Mouse (Mus musculus): Measurements from ENCODE around the gene Acvr1b. TPM values are rescaled to one million over a fixed set of nuclear protein-coding genes. Genes with fewer than 3 reads are reported as not detected.

Gene Acvr1b
- polyA plus RNA-seq, 1 experiment: 5.3 TPM

DNA sequence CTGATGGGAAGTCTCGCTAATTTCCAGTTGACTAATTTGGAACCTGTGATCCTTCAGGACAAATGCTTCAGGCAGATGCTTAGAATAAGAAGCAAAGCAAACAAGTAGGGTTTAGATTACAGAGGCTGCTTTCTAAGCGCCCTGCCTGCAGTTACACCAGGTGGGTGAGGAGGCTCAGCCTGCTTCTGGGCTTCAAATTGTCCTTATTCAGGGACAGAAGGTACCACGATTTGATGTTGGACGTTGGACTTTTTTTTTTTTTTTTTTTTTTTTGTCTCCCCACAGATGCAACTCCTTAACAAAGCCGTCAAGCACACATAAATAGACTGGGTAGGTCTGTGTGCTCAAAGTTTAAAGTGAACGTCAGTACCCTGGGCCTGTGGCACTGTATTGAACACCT, 25.3 kb upstream of the Acvr1b start:
- H3K4me2 ChIP-seq (ENCODE audit: low read depth): no peak overlapping the region
- no peak overlapping the region for H3K4me3 ChIP-seq
- peaks cover 10% of the 10 kb centered on the region for H3K27me3 ChIP-seq (ENCODE audit: control insufficient read depth, insufficient read depth, insufficient read length)
- H3ac ChIP-seq (ENCODE audit: control insufficient read depth, insufficient read length): no peak overlapping the region
- TF ChIP-seq POLR2AphosphoS2 (IDR thresholded peaks at IDR 0.05; ENCODE audit: insufficient read length, low read depth): no peak
- no peak for TF ChIP-seq SRF (IDR thresholded peaks at IDR 0.05; ENCODE audit: control insufficient read depth, insufficient read length, low read depth)
- TF ChIP-seq USF1 (IDR thresholded peaks at IDR 0.05; ENCODE audit: low read depth): no peak
- no peak for TF ChIP-seq POLR2A (IDR thresholded peaks at IDR 0.05; ENCODE audit: insufficient read length, low read depth)
- TF ChIP-seq MYOD1 (IDR thresholded peaks at IDR 0.05; ENCODE audit: control insufficient read depth in 1 of 3, insufficient read length in 2 of 3, low read depth in 2 of 3): no peak
- TF ChIP-seq E2F4 (IDR thresholded peaks at IDR 0.05; ENCODE audit: insufficient read depth): no peak
- no peak for TF ChIP-seq TCF12 (IDR thresholded peaks at IDR 0.05; ENCODE audit: insufficient read depth, poor library complexity, severe bottlenecking)
- TF ChIP-seq TCF3 (IDR thresholded peaks at IDR 0.05; ENCODE audit: insufficient read length, low read depth): no peak
- no peak for TF ChIP-seq CEBPB (IDR thresholded peaks at IDR 0.05; ENCODE audit: insufficient read depth, poor library complexity, severe bottlenecking)
- no peak for TF ChIP-seq REST (IDR thresholded peaks at IDR 0.05; ENCODE audit: insufficient read depth, insufficient read length)
- TF ChIP-seq MAX (IDR thresholded peaks at IDR 0.05; ENCODE audit: low read depth): no peak
- TF ChIP-seq MYOG (IDR thresholded peaks at IDR 0.05; ENCODE audit: control insufficient read depth in 1 of 3, insufficient read depth in 1 of 3, insufficient read length in 2 of 3, low read depth in 2 of 3): no peak
- no peaks in the 10 kb centered on the region for H3K36me3 ChIP-seq (ENCODE audit: control insufficient read depth, insufficient read depth)
- H3K79me2 ChIP-seq (ENCODE audit: control insufficient read depth, insufficient read depth): no peaks in the 10 kb centered on the region

DNA sequence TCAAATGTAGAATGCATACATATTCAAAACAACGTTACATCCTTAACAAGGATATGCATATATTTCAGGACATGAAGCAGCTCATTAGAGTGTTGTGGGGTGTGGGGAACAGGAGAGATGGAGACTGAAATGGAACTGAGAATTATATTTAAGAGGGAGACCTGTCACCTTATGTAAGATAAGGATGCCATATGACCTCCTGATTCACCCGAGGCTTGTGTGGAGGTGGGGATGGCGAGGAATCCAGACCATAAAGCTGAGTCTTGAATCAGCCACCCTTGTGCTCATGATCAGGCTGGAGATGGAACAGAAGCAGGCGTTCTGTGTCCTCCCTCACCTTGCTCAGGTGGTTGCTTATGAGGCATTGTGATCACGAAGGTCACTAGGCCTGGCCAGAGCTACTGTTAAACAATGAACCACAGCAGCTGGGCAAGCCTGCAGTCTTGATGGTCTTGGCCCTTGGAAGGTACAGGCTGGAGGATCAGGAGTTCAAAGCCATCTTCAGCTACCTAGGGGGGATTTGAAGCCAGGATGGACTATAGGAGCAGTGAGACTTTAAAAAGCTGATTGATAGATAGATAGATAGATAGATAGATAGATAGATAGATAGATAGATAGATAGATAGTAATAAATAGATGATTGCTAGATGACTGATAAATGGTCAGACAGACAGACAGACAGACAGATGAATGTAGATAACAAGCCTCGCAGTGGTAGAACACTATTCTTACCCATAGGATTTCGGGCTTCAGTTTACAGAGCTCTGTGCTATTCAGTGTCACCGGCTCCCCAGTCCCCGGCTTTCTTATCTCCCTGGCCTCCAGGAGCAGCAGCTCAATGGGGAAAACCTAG, 22.2 kb upstream of the Acvr1b start:
- no peak overlapping the region for H3ac ChIP-seq (ENCODE audit: control insufficient read depth, insufficient read length)
- peaks cover 26% of the 10 kb centered on the region for H3K27me3 ChIP-seq (ENCODE audit: control insufficient read depth, insufficient read depth, insufficient read length)
- H3K4me3 ChIP-seq: no peak overlapping the region
- H3K36me3 ChIP-seq (ENCODE audit: control insufficient read depth, insufficient read depth): no peaks in the 10 kb centered on the region
- no peaks in the 10 kb centered on the region for H3K79me2 ChIP-seq (ENCODE audit: control insufficient read depth, insufficient read depth)
- H3K4me2 ChIP-seq (ENCODE audit: low read depth): no peak overlapping the region
- TF ChIP-seq REST (IDR thresholded peaks at IDR 0.05; ENCODE audit: insufficient read depth, insufficient read length) (no peak), USF1 (IDR thresholded peaks at IDR 0.05; ENCODE audit: low read depth) (no peak), CEBPB (IDR thresholded peaks at IDR 0.05; ENCODE audit: insufficient read depth, poor library complexity, severe bottlenecking) (no peak), E2F4 (IDR thresholded peaks at IDR 0.05; ENCODE audit: insufficient read depth) (no peak), MYOG (IDR thresholded peaks at IDR 0.05; ENCODE audit: control insufficient read depth in 1 of 3, insufficient read depth in 1 of 3, insufficient read length in 2 of 3, low read depth in 2 of 3) (no peak), SRF (IDR thresholded peaks at IDR 0.05; ENCODE audit: control insufficient read depth, insufficient read length, low read depth) (no peak), TCF12 (IDR thresholded peaks at IDR 0.05; ENCODE audit: insufficient read depth, poor library complexity, severe bottlenecking) (no peak), TCF3 (IDR thresholded peaks at IDR 0.05; ENCODE audit: insufficient read length, low read depth) (no peak), POLR2A (IDR thresholded peaks at IDR 0.05; ENCODE audit: insufficient read length, low read depth) (no peak), MAX (IDR thresholded peaks at IDR 0.05; ENCODE audit: low read depth) (no peak), POLR2AphosphoS2 (IDR thresholded peaks at IDR 0.05; ENCODE audit: insufficient read length, low read depth) (no peak), MYOD1 (IDR thresholded peaks at IDR 0.05; ENCODE audit: control insufficient read depth in 1 of 3, insufficient read length in 2 of 3, low read depth in 2 of 3) (no peak)

GRCm38 (mm10) chr15:101154700-101155616, 18.9 kb upstream of the Acvr1b start:
- Histone ChIP-seq H3ac (ENCODE audit: control insufficient read depth, insufficient read length) (no peak overlapping the region), H3K36me3 (ENCODE audit: control insufficient read depth, insufficient read depth) (no peaks in the 10 kb centered on the region), H3K4me2 (ENCODE audit: low read depth) (no peak overlapping the region), H3K27me3 (ENCODE audit: control insufficient read depth, insufficient read depth, insufficient read length) (peaks cover 32% of the 10 kb centered on the region), H3K79me2 (ENCODE audit: control insufficient read depth, insufficient read depth) (no peaks in the 10 kb centered on the region), H3K4me3 (no peak overlapping the region)
- no peak for TF ChIP-seq TCF12 (IDR thresholded peaks at IDR 0.05; ENCODE audit: insufficient read depth, poor library complexity, severe bottlenecking)
- no peak for TF ChIP-seq SRF (IDR thresholded peaks at IDR 0.05; ENCODE audit: control insufficient read depth, insufficient read length, low read depth)
- no peak for TF ChIP-seq MYOG (IDR thresholded peaks at IDR 0.05; ENCODE audit: control insufficient read depth in 1 of 3, insufficient read depth in 1 of 3, insufficient read length in 2 of 3, low read depth in 2 of 3)
- no peak for TF ChIP-seq MAX (IDR thresholded peaks at IDR 0.05; ENCODE audit: low read depth)

- peaks cover 44% of the 10 kb centered on the region for H3K27me3 ChIP-seq (ENCODE audit: control insufficient read depth, insufficient read depth, insufficient read length)
- H3K79me2 ChIP-seq (ENCODE audit: control insufficient read depth, insufficient read depth): no peaks in the 10 kb centered on the region
- no peaks in the 10 kb centered on the region for H3K36me3 ChIP-seq (ENCODE audit: control insufficient read depth, insufficient read depth)
- TF ChIP-seq E2F4 (IDR thresholded peaks at IDR 0.05; ENCODE audit: insufficient read depth): no peak
- TF ChIP-seq POLR2A (IDR thresholded peaks at IDR 0.05; ENCODE audit: insufficient read length, low read depth): no peak
- no peak for TF ChIP-seq TCF3 (IDR thresholded peaks at IDR 0.05; ENCODE audit: insufficient read length, low read depth)
- TF ChIP-seq POLR2AphosphoS2 (IDR thresholded peaks at IDR 0.05; ENCODE audit: insufficient read length, low read depth): no peak
- TF ChIP-seq MAX (IDR thresholded peaks at IDR 0.05; ENCODE audit: low read depth): no peak
- no peak for TF ChIP-seq MYOG (IDR thresholded peaks at IDR 0.05; ENCODE audit: control insufficient read depth in 1 of 3, insufficient read depth in 1 of 3, insufficient read length in 2 of 3, low read depth in 2 of 3)
- TF ChIP-seq MYOD1 (IDR thresholded peaks at IDR 0.05; ENCODE audit: control insufficient read depth in 1 of 3, insufficient read length in 2 of 3, low read depth in 2 of 3): no peak
- TF ChIP-seq TCF12 (IDR thresholded peaks at IDR 0.05; ENCODE audit: insufficient read depth, poor library complexity, severe bottlenecking): no peak
- TF ChIP-seq SRF (IDR thresholded peaks at IDR 0.05; ENCODE audit: control insufficient read depth, insufficient read length, low read depth): no peak
- TF ChIP-seq USF1 (IDR thresholded peaks at IDR 0.05; ENCODE audit: low read depth): no peak
- TF ChIP-seq CEBPB (IDR thresholded peaks at IDR 0.05; ENCODE audit: insufficient read depth, poor library complexity, severe bottlenecking): no peak
- TF ChIP-seq REST (IDR thresholded peaks at IDR 0.05; ENCODE audit: insufficient read depth, insufficient read length): no peak
- H3ac ChIP-seq (ENCODE audit: control insufficient read depth, insufficient read length): no peak overlapping the region
- no peak overlapping the region for H3K4me3 ChIP-seq
- no peak overlapping the region for H3K4me2 ChIP-seq (ENCODE audit: low read depth)
Measured at GRCm38 (mm10) chr15:101160128-101160527, 13.7 kb upstream of the Acvr1b start.

Data from myocyte (in vitro differentiated cells).